ENCODE assay signal across 17 mouse cellular contexts in the genomic region with DNA sequence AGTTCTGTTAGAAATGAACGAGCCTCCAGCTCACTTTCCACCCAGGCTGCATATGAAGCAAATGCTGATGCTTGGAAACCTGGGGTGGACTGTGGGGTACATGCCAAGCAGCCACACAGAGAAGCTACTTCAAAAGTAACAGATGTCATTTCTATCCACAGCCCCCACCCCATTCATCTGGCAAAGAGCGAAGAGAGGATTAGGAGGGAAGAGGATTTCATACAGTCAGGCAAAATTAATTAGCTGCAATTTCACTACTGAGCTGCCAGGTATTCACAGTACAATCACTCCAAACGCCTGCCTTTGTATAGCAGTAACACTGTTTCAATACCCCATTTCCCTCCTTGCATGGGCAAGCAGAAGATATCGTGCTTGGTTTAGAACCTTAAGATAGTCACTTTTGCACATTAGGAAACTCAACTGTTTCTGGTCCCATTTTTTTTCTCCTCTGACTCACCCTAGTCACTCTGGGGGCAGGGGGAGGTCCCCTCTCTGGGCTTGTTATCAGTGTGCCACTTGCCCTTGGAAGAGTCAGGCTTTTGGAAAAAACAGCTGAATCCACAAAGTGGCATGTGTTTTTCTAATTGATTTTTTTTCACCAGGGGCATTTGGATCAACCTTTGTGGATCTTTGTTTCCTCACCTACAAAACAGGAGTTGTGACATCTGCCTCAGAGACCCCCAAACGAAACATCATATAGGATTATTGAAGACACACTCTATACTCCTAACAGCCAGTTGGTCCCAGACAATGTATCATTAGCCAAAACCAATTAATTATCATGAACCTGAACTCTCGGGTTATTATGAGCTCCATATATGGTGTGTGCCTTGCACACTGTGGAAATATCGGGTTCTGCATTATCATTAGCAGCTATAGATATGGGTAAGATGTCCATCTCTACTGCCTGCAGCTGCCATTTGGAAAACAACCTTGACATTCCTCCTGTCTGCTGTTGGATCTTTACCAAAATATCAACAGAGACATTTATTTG.
A peak's percentile ranks its signal among the peaks of the same experiment; 100 is the strongest.
DNase-seq lines count a peak whose midpoint lies in the region; ATAC-seq and TF ChIP-seq lines count a peak whose summit lies in the region.
"Had no signal": no experiment of that assay in that cellular context is flagged by ENCODE, and none has a peak within 500 bp of the region (broad histone marks: within the 10 kb centered on the region; RNA-seq: fewer than 3 reads in every experiment).

No protein-coding gene starts in this region.

- no peak overlapping the region for H3K9ac ChIP-seq in midbrain, embryonic 13.5 days (replicated peaks)
- H3K9ac ChIP-seq: embryonic facial prominence, embryonic 13.5 days; limb, embryonic 13.5 days had no signal

- no peaks in the 10 kb centered on the region for H3K9me3 ChIP-seq in midbrain, embryonic 13.5 days
- H3K9me3 ChIP-seq in midbrain, embryonic 10.5 days (replicated peaks), result no peaks in the 10 kb centered on the region
- H3K9me3 ChIP-seq: embryonic facial prominence, embryonic 13.5 days; limb, embryonic 13.5 days had no signal

- H3K36me3 ChIP-seq in midbrain, embryonic 13.5 days, result no peaks in the 10 kb centered on the region
- H3K36me3 ChIP-seq in midbrain, embryonic 10.5 days, result no peaks in the 10 kb centered on the region
- H3K36me3 ChIP-seq: embryonic facial prominence, embryonic 13.5 days; limb, embryonic 13.5 days had no signal

- peak; percentile 63 for ATAC-seq in midbrain, embryonic 13.5 days

- no peak overlapping the region for H3K27ac ChIP-seq in cerebellum, adult 2 months (ENCODE audit: insufficient read depth, low read length)
- no peak overlapping the region for H3K27ac ChIP-seq in midbrain, embryonic 13.5 days
- no peak overlapping the region for H3K27ac ChIP-seq in midbrain, embryonic 10.5 days (replicated peaks)
- H3K27ac ChIP-seq: embryonic facial prominence, embryonic 13.5 days; limb, embryonic 13.5 days; macrophage had no signal

- TF ChIP-seq POLR2A in cerebellum, adult 2 months (IDR thresholded peaks at IDR 0.05; ENCODE audit: borderline replicate concordance, insufficient read depth, low read length), result no peak

- no peaks in the 10 kb centered on the region for H3K27me3 ChIP-seq in cerebellum, adult 2 months (ENCODE audit: control insufficient read depth, insufficient read depth, low read length)
- no peaks in the 10 kb centered on the region for H3K27me3 ChIP-seq in midbrain, embryonic 13.5 days
- no peaks in the 10 kb centered on the region for H3K27me3 ChIP-seq in midbrain, embryonic 10.5 days (ENCODE audit: low read depth, poor library complexity, severe bottlenecking)
- H3K27me3 ChIP-seq: embryonic facial prominence, embryonic 13.5 days; limb, embryonic 13.5 days had no signal

- WGBS in cerebellum, adult 2 months, result 16% methylated on average over 7 of the region's 7 CpGs
- 55% methylated on average over 7 of the region's 7 CpGs for WGBS in midbrain, embryonic 13.5 days
- 71% methylated on average over 7 of the region's 7 CpGs for WGBS in midbrain, embryonic 10.5 days

- no peak for TF ChIP-seq CTCF in cerebellum, adult 2 months (IDR thresholded peaks at IDR 0.05; ENCODE audit: borderline replicate concordance, insufficient read depth, low read depth, low read length)

- peak; percentile 64 to 80 for DNase-seq in cerebellum, postnatal 10 days
- DNase-seq in cerebellum, adult 2 months, result no peak
- DNase-seq in midbrain, embryonic 10.5 days (ENCODE audit: low spot score), result no peak
- DNase-seq in layer of hippocampus, adult 9-11 months, result peak; percentile 19
- DNase-seq in kidney, postnatal 4 days, result no peak
- no peak for DNase-seq in left cerebral cortex, adult 11 months (ENCODE audit: low spot score)
- no peak for DNase-seq in thymus, postnatal 14 days
- DNase-seq: cerebellum, postnatal 36 days; heart, adult 18-20 months; heart, postnatal 14 days; kidney, adult 11 months; kidney, postnatal 25 days; lung, adult 18-20 months had no signal

- no peak overlapping the region for H3K4me3 ChIP-seq in cerebellum, adult 2 months (replicated peaks; ENCODE audit: insufficient read depth, low read depth, low read length)
- H3K4me3 ChIP-seq in midbrain, embryonic 13.5 days (replicated peaks), result no peak overlapping the region
- H3K4me3 ChIP-seq in midbrain, embryonic 10.5 days, result no peak overlapping the region
- H3K4me3 ChIP-seq: embryonic facial prominence, embryonic 13.5 days; limb, embryonic 13.5 days had no signal

- no peak overlapping the region for H3K4me2 ChIP-seq in midbrain, embryonic 13.5 days (replicated peaks)
- H3K4me2 ChIP-seq: embryonic facial prominence, embryonic 13.5 days; limb, embryonic 13.5 days had no signal

- no peaks in the 10 kb centered on the region for H3K4me1 ChIP-seq in cerebellum, adult 2 months (ENCODE audit: control insufficient read depth, insufficient read depth, low read length)
- H3K4me1 ChIP-seq in midbrain, embryonic 13.5 days (replicated peaks), result 0 out of 2 replicates have a peak, but pooled peaks cover 8% of the 10 kb centered on the region
- H3K4me1 ChIP-seq in midbrain, embryonic 10.5 days, result 0 out of 2 replicates have a peak, but pooled peaks cover 4% of the 10 kb centered on the region
- H3K4me1 ChIP-seq: embryonic facial prominence, embryonic 13.5 days; limb, embryonic 13.5 days had no signal

Comparison
In these comparisons a context has a peak if more than half of its experiments do, and no peak if none do; other contexts are left out.
1. DNase-seq: peak in cerebellum, postnatal 10 days (2 of 2) and layer of hippocampus, adult 9-11 months (single experiment); none in cerebellum, adult 2 months (0 of 2), midbrain, embryonic 10.5 days (single experiment), kidney, postnatal 4 days (0 of 2), left cerebral cortex, adult 11 months (single experiment) and thymus, postnatal 14 days (single experiment).